Mouse (Mus musculus) MEL (cell line): ENCODE data around the gene Cdc42bpa.
A peak's percentile ranks its signal among the peaks of the same experiment; 100 is the strongest.

Experiments used
- CTCF ChIP-seq, 3 experiments: IDR thresholded peaks in 2 of 3; conservative IDR thresholded peaks in 1 of 3; 2 replicates each; pipeline ENCODE4 v1.5.1; 2011 to 2012; ENCODE audit warnings: low read length in 3 of 3, low read depth in 2 of 3, mild to moderate bottlenecking in 2 of 3, improper control_type of control experiment in 1 of 3, inconsistent platforms in 1 of 3, mixed read lengths in 1 of 3, moderate library complexity in 1 of 3; ENCODE audit not compliant: control insufficient read depth in 1 of 3, insufficient read depth in 1 of 3, poor library complexity in 1 of 3, severe bottlenecking in 1 of 3
- GATA1 ChIP-seq: IDR thresholded peaks from 2 replicates; pipeline ENCODE4 v1.6.1; 2011; ENCODE audit warnings: low read depth, low read length, improper control_type of control experiment
- MAX ChIP-seq: IDR thresholded peaks from 2 replicates; pipeline ENCODE4 v1.6.1; 2011; ENCODE audit warnings: low read length, improper control_type of control experiment
- POLR2A ChIP-seq, 2 experiments: IDR thresholded peaks; 2 replicates each; pipeline ENCODE4 v1.6.1; 2011 to 2012; ENCODE audit warnings: low read length in 2 of 2, mild to moderate bottlenecking in 2 of 2, control low read depth in 1 of 2, improper control_type of control experiment in 1 of 2, low read depth in 1 of 2, moderate library complexity in 1 of 2; ENCODE audit not compliant: control insufficient read depth in 1 of 2, insufficient read depth in 1 of 2, poor library complexity in 1 of 2
- TAL1 ChIP-seq: IDR thresholded peaks from 2 replicates; pipeline ENCODE4 v1.6.1; 2012; ENCODE audit warnings: mild to moderate bottlenecking, inconsistent platforms, low read length, moderate library complexity, mixed read lengths
- USF2 ChIP-seq, 2 experiments: IDR thresholded peaks; 2 replicates each; pipeline ENCODE4 v1.6.1; 2011 to 2012; ENCODE audit warnings: improper control_type of control experiment in 2 of 2, low read length in 2 of 2, borderline replicate concordance in 1 of 2, inconsistent platforms in 1 of 2, low read depth in 1 of 2, mild to moderate bottlenecking in 1 of 2; ENCODE audit not compliant: insufficient read depth in 1 of 2

GRCm38 (mm10) chr1:180140970-180141369, 180.7 kb downstream of the Cdc42bpa start:
- TF ChIP-seq TAL1 (no peak), POLR2A (IDR thresholded peaks at IDR 0.05; ENCODE audit: control insufficient read depth in 1 of 2, insufficient read depth in 1 of 2, low read depth in 1 of 2, low read length in 2 of 2, poor library complexity in 1 of 2) (no peak), GATA1 (no peak), MAX (no peak), CTCF (IDR thresholded peaks at IDR 0.05 in 2 of 3, conservative IDR thresholded peaks at IDR 0.05 in 1 of 3; ENCODE audit: control insufficient read depth in 1 of 3, insufficient read depth in 1 of 3, low read depth in 2 of 3, low read length in 3 of 3, poor library complexity in 1 of 3, severe bottlenecking in 1 of 3) (peak in 1 of 3 experiments; percentile 9; a peak in 1 of 6 replicates), USF2 (IDR thresholded peaks at IDR 0.05; ENCODE audit: borderline replicate concordance in 1 of 2, insufficient read depth in 1 of 2, low read depth in 1 of 2, low read length in 2 of 2) (no peak)
